Mouse (Mus musculus): ENCODE measurements around the gene Foxo3. TPM values are rescaled to one million over a fixed set of nuclear protein-coding genes. Genes with fewer than 3 reads are reported as not detected.
A peak's percentile ranks its signal among the peaks of the same experiment; 100 is the strongest.

Foxo3 gene
- polyA plus RNA-seq, 1 experiment from 2014 or later, result 7.1 TPM

- Histone ChIP-seq H3K36me3 (ENCODE audit: control insufficient read depth, insufficient read depth, low read length) (no peaks in the 10 kb centered on the region; the same call in 1 of the 2 replicates), H3K9ac (ENCODE audit: low read length) (peak overlapping the region; percentile 92), H3K27me3 (ENCODE audit: control insufficient read depth, insufficient read depth, low read length) (no peaks in the 10 kb centered on the region), H3K4me2 (ENCODE audit: low read length) (peak overlapping the region; percentile 99), H3K9me3 (ENCODE audit: control insufficient read depth, low read length) (no peaks in the 10 kb centered on the region), H3K27ac (replicated peaks in 1 of 2; ENCODE audit: control insufficient read depth in 1 of 2, insufficient read depth in 1 of 2, low read depth in 2 of 2, low read length in 2 of 2) (peak overlapping the region in 1 of 2 experiments; percentile 97; a peak in 2 of 4 replicates), H3K4me1 (ENCODE audit: control insufficient read depth in 2 of 2, insufficient read depth in 2 of 2, low read length in 2 of 2) (peaks cover 23 to 40% of the 10 kb centered on the region in 2 experiments), H3K4me3 (ENCODE audit: control insufficient read depth in 1 of 2, insufficient read depth in 1 of 2, low read depth in 1 of 2, low read length in 2 of 2) (peak overlapping the region; percentile 81 to 90)
- WGBS, result under 1% methylated on average over 49 of the region's 54 CpGs
- no peak for ATAC-seq (ENCODE audit: insufficient number of reproducible peaks, insufficient read depth, low FRiP score, low read depth)
Measured at GRCm38 (mm10) chr10:42275401-42275870, 1.1 kb downstream of the Foxo3 start.

- WGBS, result 3% methylated on average over 65 of the region's 65 CpGs
- H3K4me3 ChIP-seq (ENCODE audit: control insufficient read depth in 1 of 2, insufficient read depth in 1 of 2, low read depth in 1 of 2, low read length in 2 of 2), result peak overlapping the region; percentile 81 to 90
- peak overlapping the region; percentile 92 for H3K9ac ChIP-seq (ENCODE audit: low read length)
- H3K9me3 ChIP-seq (ENCODE audit: control insufficient read depth, low read length), result no peaks in the 10 kb centered on the region
- H3K4me2 ChIP-seq (ENCODE audit: low read length), result peak overlapping the region; percentile 99
- ATAC-seq (ENCODE audit: insufficient number of reproducible peaks, insufficient read depth, low FRiP score, low read depth), result no peak
- no peaks in the 10 kb centered on the region for H3K27me3 ChIP-seq (ENCODE audit: control insufficient read depth, insufficient read depth, low read length)
- H3K27ac ChIP-seq (replicated peaks in 1 of 2; ENCODE audit: control insufficient read depth in 1 of 2, insufficient read depth in 1 of 2, low read depth in 2 of 2, low read length in 2 of 2), result peak overlapping the region in 1 of 2 experiments; percentile 97; a peak in 1 of 4 replicates
- H3K4me1 ChIP-seq (ENCODE audit: control insufficient read depth in 2 of 2, insufficient read depth in 2 of 2, low read length in 2 of 2), result peaks cover 23 to 41% of the 10 kb centered on the region in 2 experiments
- peaks cover 2% of the 10 kb centered on the region for H3K36me3 ChIP-seq (ENCODE audit: control insufficient read depth, insufficient read depth, low read length)
Measured at GRCm38 (mm10) chr10:42274712-42275400, 1.7 kb downstream of the Foxo3 start.

- no peak overlapping the region for H3K27ac ChIP-seq (replicated peaks in 1 of 2; ENCODE audit: control insufficient read depth in 1 of 2, insufficient read depth in 1 of 2, low read depth in 2 of 2, low read length in 2 of 2)
- no peak for ATAC-seq (ENCODE audit: insufficient number of reproducible peaks, insufficient read depth, low FRiP score, low read depth)
- H3K27me3 ChIP-seq (ENCODE audit: control insufficient read depth, insufficient read depth, low read length), result no peaks in the 10 kb centered on the region
- WGBS, result 14% methylated on average over 21 of the region's 21 CpGs
- H3K36me3 ChIP-seq (ENCODE audit: control insufficient read depth, insufficient read depth, low read length), result peaks cover 6% of the 10 kb centered on the region
- H3K9me3 ChIP-seq (ENCODE audit: control insufficient read depth, low read length), result no peaks in the 10 kb centered on the region
- H3K4me2 ChIP-seq (ENCODE audit: low read length), result peak overlapping the region; percentile 99
- H3K4me3 ChIP-seq (ENCODE audit: control insufficient read depth in 1 of 2, insufficient read depth in 1 of 2, low read depth in 1 of 2, low read length in 2 of 2), result peak overlapping the region; percentile 81 to 90
- H3K9ac ChIP-seq (ENCODE audit: low read length), result peak overlapping the region; percentile 92
- H3K4me1 ChIP-seq (ENCODE audit: control insufficient read depth in 2 of 2, insufficient read depth in 2 of 2, low read length in 2 of 2), result peaks cover 25 to 49% of the 10 kb centered on the region in 2 experiments
Measured at GRCm38 (mm10) chr10:42273760-42274691, 2.5 kb downstream of the Foxo3 start.

GRCm38 (mm10) chr10:42273403-42273759, 3.2 kb downstream of the Foxo3 start:
- no peaks in the 10 kb centered on the region for H3K9me3 ChIP-seq (ENCODE audit: control insufficient read depth, low read length)
- H3K27me3 ChIP-seq (ENCODE audit: control insufficient read depth, insufficient read depth, low read length), result no peaks in the 10 kb centered on the region
- peaks cover 23 to 45% of the 10 kb centered on the region in 2 experiments for H3K4me1 ChIP-seq (ENCODE audit: control insufficient read depth in 2 of 2, insufficient read depth in 2 of 2, low read length in 2 of 2)
- H3K9ac ChIP-seq (ENCODE audit: low read length), result no peak overlapping the region
- no peak for ATAC-seq (ENCODE audit: insufficient number of reproducible peaks, insufficient read depth, low FRiP score, low read depth)
- H3K4me2 ChIP-seq (ENCODE audit: low read length), result peak overlapping the region; percentile 99
- peak overlapping the region in 1 of 2 experiments; percentile 90; a peak in 2 of 4 replicates for H3K4me3 ChIP-seq (ENCODE audit: control insufficient read depth in 1 of 2, insufficient read depth in 1 of 2, low read depth in 1 of 2, low read length in 2 of 2)
- H3K27ac ChIP-seq (replicated peaks in 1 of 2; ENCODE audit: control insufficient read depth in 1 of 2, insufficient read depth in 1 of 2, low read depth in 2 of 2, low read length in 2 of 2), result no peak overlapping the region
- H3K36me3 ChIP-seq (ENCODE audit: control insufficient read depth, insufficient read depth, low read length), result peaks cover 9% of the 10 kb centered on the region
- WGBS, result 55% methylated on average over 6 of the region's 6 CpGs

- H3K9me3 ChIP-seq (ENCODE audit: control insufficient read depth, low read length), result no peaks in the 10 kb centered on the region
- H3K4me2 ChIP-seq (ENCODE audit: low read length), result peak overlapping the region; percentile 11; the same call in 1 of the 2 replicates
- ATAC-seq (ENCODE audit: insufficient number of reproducible peaks, insufficient read depth, low FRiP score, low read depth), result no peak
- WGBS, result 61% methylated on average over 11 of the region's 11 CpGs
- no peaks in the 10 kb centered on the region for H3K27me3 ChIP-seq (ENCODE audit: control insufficient read depth, insufficient read depth, low read length)
- no peak overlapping the region for H3K27ac ChIP-seq (replicated peaks in 1 of 2; ENCODE audit: control insufficient read depth in 1 of 2, insufficient read depth in 1 of 2, low read depth in 2 of 2, low read length in 2 of 2)
- peaks cover 23 to 45% of the 10 kb centered on the region in 2 experiments for H3K4me1 ChIP-seq (ENCODE audit: control insufficient read depth in 2 of 2, insufficient read depth in 2 of 2, low read length in 2 of 2)
- H3K4me3 ChIP-seq (ENCODE audit: control insufficient read depth in 1 of 2, insufficient read depth in 1 of 2, low read depth in 1 of 2, low read length in 2 of 2), result no peak overlapping the region
- H3K9ac ChIP-seq (ENCODE audit: low read length), result no peak overlapping the region
- H3K36me3 ChIP-seq (ENCODE audit: control insufficient read depth, insufficient read depth, low read length), result peaks cover 26% of the 10 kb centered on the region
Measured at GRCm38 (mm10) chr10:42271454-42272230, 4.9 kb downstream of the Foxo3 start.

- Histone ChIP-seq H3K27ac (replicated peaks in 1 of 2; ENCODE audit: control insufficient read depth in 1 of 2, insufficient read depth in 1 of 2, low read depth in 2 of 2, low read length in 2 of 2) (no peak overlapping the region), H3K4me2 (ENCODE audit: low read length) (peak overlapping the region; percentile 8; the same call in 1 of the 2 replicates), H3K9me3 (ENCODE audit: control insufficient read depth, low read length) (no peaks in the 10 kb centered on the region), H3K36me3 (ENCODE audit: control insufficient read depth, insufficient read depth, low read length) (peaks cover 36% of the 10 kb centered on the region), H3K4me1 (ENCODE audit: control insufficient read depth in 2 of 2, insufficient read depth in 2 of 2, low read length in 2 of 2) (peaks cover 23 to 45% of the 10 kb centered on the region in 2 experiments), H3K27me3 (ENCODE audit: control insufficient read depth, insufficient read depth, low read length) (no peaks in the 10 kb centered on the region), H3K9ac (ENCODE audit: low read length) (no peak overlapping the region), H3K4me3 (ENCODE audit: control insufficient read depth in 1 of 2, insufficient read depth in 1 of 2, low read depth in 1 of 2, low read length in 2 of 2) (no peak overlapping the region)
- ATAC-seq (ENCODE audit: insufficient number of reproducible peaks, insufficient read depth, low FRiP score, low read depth), result no peak
- 47% methylated on average over 10 of the region's 10 CpGs for WGBS
Measured at GRCm38 (mm10) chr10:42270277-42271083, 6.1 kb downstream of the Foxo3 start.

All from heart, embryonic 14.5 days (tissue).